Mouse (Mus musculus) adrenal gland, postnatal 4 days (tissue): ENCODE results near the gene Pop5. TPM values are rescaled to one million over a fixed set of nuclear protein-coding genes. Genes with fewer than 3 reads are reported as not detected.

Experiments
- total RNA-seq, 2 experiments: library from RNA; stranded (reverse); gene quantifications; 2 replicates each; pipeline ENCODE4 v1.2.3; 2021

Gene Pop5
- total RNA-seq, 2 experiments from 2014 or later, result 45.9 to 46.8 TPM

Other genes with a start within 250 kb of the Pop5 start
- gene Sppl3, start 224.7 kb upstream of the Pop5 start, total RNA-seq, result 10 to 100 TPM; 91.7 to 92.3 TPM
- under 1 TPM in 1 of 2 experiments, not detected in 1; 0.73 TPM for gene Gm10401, start 137.5 kb upstream of the Pop5 start, total RNA-seq
- gene Acads, start 116.5 kb upstream of the Pop5 start, total RNA-seq, result 100 to 1,000 TPM; 166 to 191 TPM
- gene Unc119b, start 100.9 kb upstream of the Pop5 start, total RNA-seq, result 10 to 100 TPM; 35.1 to 39.1 TPM
- 100 to 1,000 TPM; 208 to 242 TPM for gene Mlec, start 77.7 kb upstream of the Pop5 start, total RNA-seq
- 1 to 10 TPM; 4.5 to 5.0 TPM for gene Cabp1, start 41.5 kb upstream of the Pop5 start, total RNA-seq
- gene Rnf10, start 37.1 kb downstream of the Pop5 start, total RNA-seq, result 100 to 1,000 TPM; 214 to 224 TPM
- gene Coq5, start 43.8 kb downstream of the Pop5 start, total RNA-seq, result 10 to 100 TPM; 54.4 to 59.8 TPM
- 100 to 1,000 TPM; 219 to 273 TPM for gene Dynll1, start 65.2 kb downstream of the Pop5 start, total RNA-seq
- gene Srsf9, start 91.3 kb downstream of the Pop5 start, total RNA-seq, result 10 to 100 TPM; 83.9 to 87.4 TPM
- gene Gatc, start 105.3 kb downstream of the Pop5 start, total RNA-seq, result 10 to 100 TPM; 19.1 to 20.3 TPM
- 10 to 100 TPM; 35.1 to 39.6 TPM for gene Triap1, start 105.4 kb downstream of the Pop5 start, total RNA-seq
- 100 to 1,000 TPM; 720 to 752 TPM for gene Cox6a1, start 113.1 kb downstream of the Pop5 start, total RNA-seq
- gene Msi1, start 193.8 kb downstream of the Pop5 start, total RNA-seq, result 10 to 100 TPM; 27.0 to 33.2 TPM
- gene Pla2g1b, start 230.4 kb downstream of the Pop5 start, total RNA-seq, result 10 to 100 TPM in 1 of 2 experiments, not detected in 1; 13.7 TPM
- gene Sirt4, start 248.9 kb downstream of the Pop5 start, total RNA-seq, result 10 to 100 TPM; 29.9 to 31.3 TPM